Mouse (Mus musculus) CD8-positive naive resting alpha-beta T cell, adult 2 months (primary cell): Measurements from ENCODE around the gene Anapc1.

ENCODE experiments used
- DNase-seq, 2 experiments: peaks; one replicate each; pipeline ENCODE4 v3.0.0; 2022; ENCODE audit warnings: low read depth in 2 of 2, low spot score in 2 of 2

Gene Anapc1

DNA sequence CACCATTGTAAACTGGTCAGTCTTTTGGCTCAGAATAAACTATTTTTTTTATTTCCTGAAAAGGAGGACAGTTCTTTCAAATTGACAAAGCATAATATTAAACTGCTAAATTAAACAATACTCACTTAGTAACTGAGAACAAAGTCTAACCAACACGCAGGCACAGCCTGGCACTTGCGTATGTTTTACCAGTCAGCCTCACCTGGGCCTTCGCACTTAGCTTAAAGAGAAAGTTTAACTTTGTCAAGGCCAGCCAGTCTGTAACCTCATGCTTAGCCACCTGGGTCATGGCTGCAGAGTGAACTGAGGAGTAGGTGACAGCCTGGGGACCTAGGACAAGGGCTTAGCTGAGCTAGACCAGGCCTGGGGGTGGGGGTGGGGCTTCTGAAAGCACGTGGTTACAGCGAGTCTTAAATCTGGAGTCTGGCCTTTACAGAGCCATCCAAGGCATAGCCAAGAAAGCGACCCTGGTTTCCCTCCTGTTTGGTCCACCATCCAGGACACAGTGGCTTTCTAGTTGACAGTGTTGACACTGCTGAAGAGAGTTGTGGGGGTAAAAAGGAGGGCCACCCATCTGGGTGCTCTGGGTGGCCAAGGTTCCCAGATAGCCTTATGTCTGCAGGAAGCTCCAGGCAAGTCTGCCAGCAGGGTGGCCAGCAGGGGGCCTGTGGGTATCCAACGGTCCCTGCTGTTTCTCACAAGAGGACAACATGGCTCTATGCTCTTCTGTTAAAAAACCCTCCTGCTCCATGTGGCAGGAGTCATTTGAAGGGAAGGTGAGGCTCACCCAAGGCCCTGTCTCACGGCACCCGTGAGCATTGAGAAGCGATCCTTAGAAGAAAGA, 120.7 kb downstream of the Anapc1 start:
- DNase-seq, result no peak

DNA sequence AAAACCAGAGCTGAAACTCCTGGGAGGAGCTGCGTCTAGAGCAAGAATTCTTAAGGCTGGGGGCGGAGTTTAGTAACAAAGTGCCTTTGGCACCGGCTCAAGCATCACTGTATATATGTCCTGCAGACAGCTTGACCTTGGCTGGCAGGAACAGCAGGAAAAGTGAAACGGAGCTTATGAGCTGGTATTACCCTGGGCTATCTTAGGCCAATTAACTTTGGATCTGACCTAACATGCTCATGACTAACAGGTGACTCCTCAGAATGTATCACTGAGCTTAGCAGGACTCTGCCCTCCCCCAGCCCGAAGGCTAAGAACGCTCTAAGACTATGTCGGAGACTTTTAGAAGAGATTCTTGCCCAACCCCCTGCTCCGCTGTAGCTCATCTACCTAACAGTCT, 121.3 kb downstream of the Anapc1 start:
- DNase-seq, result no peak

DNA sequence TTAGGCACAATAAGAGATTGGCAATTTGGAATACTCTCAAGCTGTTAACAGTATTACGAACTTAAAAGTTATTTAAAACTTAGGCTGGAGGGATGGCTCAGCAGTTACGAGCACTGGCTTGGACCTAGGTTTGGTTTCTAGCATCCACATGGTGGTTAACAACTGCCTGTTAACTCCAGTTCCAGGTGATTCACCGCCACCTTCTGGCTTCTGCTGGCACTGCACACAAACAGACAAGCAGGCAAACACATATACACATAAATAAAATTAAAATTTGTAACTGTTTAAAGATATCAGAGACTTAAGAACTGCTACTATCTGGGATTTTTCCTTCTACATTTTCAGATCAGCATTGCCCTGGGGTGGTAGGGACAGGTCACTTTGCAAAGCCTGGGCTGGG, 123.0 kb downstream of the Anapc1 start:
- no peak for DNase-seq
